Mouse (Mus musculus): ENCODE data around the gene Snrnp35.

DNA sequence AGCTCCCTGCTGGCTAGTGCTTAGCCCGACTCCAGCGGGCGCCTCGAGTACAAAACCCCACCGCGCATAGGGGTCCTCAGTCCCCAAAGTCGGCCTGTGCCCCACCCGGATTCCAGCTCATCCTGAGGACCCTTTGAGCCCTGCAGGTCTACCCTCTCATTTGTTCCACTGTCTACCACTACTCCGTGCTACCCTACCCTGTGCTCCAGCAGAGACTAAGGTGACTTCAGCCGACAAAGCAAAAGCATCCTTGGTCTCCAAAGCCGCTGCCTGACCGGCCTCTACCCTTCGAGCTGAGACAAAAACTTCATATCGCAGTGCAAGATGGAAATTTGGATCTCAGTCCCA is 48.6 kb downstream of the Snrnp35 start:
- TF ChIP-seq CTCF (IDR thresholded peaks at IDR 0.05; ENCODE audit: insufficient read depth, low read length): no peak
- no peak for TF ChIP-seq POLR2A (IDR thresholded peaks at IDR 0.05; ENCODE audit: borderline replicate concordance, extremely low read depth, low read depth, low read length)
